Mouse (Mus musculus) heart, adult 9 months (tissue): ENCODE data around the gene Nr0b2.

Source experiments
- DNase-seq, 2 experiments: peaks; one replicate each; pipeline ENCODE4 v3.0.0; 2022; ENCODE audit warnings: low spot score in 2 of 2

Nr0b2 gene

DNA sequence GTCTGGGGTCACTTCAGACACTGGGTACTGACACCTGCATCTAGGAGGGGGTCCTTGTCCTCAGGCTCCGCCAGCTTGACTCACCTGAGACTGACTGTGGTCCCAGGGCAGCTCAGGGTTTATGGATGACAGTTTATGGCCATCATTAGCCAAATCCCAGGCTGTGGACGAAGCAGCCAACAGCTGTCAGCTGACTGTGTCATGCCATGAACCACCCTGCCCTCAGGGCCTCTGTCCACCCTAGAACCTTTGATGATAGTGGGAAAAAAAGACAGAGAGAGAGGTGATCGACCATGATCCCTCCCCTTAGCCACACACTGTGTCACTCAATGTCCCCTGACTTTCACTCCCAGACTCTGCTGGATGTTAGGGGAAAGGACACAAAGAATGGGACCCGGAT, 8.4 kb downstream of the Nr0b2 start:
- no peak for DNase-seq

DNA sequence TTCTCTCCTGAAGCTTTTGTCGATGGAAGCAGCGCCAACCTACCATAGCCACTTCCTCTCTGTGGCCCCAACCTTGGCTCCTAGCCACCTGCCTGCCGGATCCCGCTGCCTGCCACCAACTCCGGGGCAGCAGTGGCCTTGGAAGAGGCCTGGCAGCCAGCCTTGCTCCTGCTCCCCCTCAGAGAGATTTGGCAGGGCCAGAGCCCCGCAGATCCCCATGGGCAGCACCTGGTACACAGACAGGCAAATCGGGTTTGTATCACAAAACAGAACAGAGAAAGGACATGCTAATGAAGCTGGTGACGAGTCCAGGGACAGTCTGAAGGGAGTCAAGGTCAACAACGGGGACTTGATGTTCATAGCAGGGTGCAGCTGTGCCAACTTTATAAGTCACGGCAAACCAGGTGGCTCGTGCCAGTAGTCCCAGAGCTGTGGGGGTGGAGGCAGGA, 10.0 kb downstream of the Nr0b2 start:
- peak; percentile 72 to 73 for DNase-seq

DNA sequence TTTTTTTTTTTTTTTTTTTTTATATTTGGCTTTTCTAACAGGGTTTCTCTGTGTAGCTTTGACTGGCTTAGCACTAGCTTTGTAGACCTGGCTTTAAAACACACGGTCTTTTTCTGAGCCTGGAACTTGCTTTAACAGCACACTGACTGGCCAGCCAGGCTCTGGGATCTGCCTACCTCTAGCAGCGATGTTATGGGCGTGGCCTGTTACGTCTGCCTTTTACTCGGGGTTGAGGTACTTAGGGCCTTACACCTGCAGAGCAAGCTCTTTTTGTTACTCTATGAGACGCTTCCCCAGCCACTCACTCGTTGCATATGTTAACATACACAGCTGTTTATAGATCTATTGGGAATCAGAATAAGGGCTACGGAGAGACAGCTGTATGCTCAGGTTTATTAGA, 14.1 kb downstream of the Nr0b2 start:
- no peak for DNase-seq

DNA sequence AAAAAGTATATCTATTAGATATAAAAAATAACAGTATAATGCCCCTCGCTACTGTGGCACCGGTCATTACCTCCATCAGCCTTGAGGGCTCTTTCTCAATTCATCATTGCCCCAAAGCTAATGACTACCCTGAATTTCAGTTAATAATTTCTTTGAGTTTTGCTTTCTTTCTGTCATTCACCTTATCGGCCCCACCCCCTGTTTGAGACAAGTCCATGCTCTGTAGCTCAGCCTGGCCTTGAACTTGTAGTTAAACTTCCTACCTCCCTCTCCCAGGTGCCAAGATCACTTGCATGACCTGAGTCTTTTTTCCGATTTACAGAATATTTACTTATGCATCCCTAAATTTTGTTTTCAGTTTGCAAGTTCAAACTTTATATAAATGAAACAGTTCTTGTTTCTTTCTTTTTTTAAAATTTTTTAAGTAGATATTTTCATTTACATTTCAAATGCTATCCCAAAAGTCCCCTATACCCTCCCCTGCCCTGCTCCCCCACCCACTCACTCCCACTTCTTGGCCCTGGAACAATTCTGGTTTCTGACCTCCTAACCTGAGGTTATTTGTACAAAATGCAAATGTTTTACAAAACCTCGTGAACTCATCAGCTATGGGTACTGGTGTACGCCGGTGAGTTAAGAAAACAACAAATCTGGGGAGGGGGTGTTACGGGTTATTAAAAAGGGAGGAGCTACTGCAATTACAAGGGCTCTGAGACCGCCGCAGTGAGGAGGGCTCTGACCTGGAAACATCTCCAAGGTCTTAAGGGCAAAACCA, 16.3 kb downstream of the Nr0b2 start:
- DNase-seq = no peak

DNA sequence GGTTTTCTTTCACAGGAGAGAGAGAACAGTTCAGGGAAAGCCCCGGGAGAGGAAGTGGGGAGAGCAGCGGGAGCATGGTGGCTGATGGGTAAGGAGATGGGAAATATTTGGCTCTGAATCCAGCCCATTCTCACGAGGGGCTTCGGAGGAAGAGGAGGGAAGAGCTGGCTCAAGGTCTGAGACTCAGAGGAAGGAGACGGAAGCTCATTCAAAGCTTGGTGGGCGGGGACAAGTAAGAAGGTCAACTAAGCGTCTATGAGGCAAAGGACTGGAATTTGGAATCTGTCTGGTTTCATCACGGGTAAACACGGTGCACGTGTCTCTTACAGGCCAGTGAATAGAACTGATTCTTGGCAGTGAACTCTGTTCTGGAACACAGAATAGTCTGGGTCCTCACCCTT, 16.9 kb downstream of the Nr0b2 start:
- DNase-seq = no peak

DNA sequence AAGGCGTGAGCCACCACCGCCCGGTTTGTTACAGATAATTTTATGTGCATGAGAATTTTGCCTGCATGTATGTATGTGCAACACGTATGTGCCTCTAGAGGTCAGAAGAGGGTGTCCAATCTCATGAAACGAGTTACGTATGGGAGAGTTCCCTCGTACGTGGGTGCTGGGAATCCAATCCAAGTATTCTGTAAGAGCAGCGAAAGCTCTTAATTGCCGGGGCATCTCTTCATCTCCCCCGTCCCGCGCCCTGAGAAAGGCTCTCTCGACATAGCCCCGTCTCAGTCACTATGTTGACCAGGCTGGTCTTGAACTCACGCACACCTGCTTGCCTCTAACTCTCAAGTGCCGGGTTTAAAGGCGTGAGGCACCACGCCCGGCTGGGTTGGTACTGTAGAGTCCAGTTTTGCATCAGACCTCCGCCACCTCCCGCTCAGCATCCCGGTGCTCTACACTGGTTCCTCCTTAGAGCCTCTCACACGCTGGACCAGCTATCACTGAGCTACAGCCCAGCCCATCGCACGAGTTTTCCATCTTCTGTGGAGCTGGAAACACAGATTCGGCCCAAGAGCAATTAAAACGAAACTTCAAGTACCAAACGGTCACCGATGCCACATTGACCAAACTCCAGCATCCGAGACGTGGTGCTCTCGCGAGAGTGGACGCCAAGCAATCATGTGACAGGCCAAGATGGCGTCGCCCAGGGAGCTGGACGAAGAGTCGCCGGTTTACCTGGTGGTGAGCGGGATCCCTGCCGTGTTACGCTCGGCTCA, 21.1 kb downstream of the Nr0b2 start, which contains the start of gene Gpatch3:
TSS of gene Gpatch3 (plus strand) at position 676 of the 773 bp plus-strand sequence.
- DNase-seq = peak; percentile 88 to 92

DNA sequence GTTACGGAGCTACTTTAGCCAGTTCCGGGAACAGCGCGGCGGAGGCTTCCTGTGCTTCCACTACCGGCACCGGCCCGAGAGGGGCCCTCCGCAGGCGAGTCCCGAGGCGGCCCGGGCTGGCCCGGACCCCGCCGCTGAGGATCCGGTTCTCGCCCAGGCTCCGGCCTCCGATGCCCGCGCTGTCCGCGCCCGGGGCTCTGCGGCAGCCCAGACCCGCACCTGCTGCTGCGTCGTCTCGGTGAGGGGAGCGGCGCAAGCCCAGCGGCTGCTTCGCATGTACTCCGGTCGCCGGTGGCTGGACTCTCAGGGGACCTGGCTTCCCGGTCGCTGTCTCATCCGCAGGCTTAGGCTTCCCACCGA, 21.6 kb downstream of the Nr0b2 start:
- no peak for DNase-seq

DNA sequence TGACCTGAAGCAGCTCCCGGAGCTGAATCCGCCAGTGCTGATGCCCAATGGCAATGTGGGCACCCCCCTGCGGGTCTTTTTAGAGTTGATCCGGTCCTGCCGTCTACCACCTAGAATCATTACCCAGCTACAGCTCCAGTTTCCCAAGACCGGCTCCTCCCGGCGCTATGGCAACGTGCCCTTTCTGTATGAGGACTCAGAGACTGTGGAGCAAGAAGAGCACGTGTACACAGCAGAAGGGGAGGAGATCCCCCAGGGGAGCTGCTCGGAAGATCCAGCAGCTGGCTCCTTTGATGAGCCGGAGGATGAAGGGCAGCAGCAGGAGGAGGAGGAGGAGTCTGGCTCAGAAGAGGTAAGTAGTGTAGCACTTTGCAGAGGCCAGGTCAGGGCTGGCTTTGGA, 24.8 kb downstream of the Nr0b2 start:
- no peak for DNase-seq

DNA sequence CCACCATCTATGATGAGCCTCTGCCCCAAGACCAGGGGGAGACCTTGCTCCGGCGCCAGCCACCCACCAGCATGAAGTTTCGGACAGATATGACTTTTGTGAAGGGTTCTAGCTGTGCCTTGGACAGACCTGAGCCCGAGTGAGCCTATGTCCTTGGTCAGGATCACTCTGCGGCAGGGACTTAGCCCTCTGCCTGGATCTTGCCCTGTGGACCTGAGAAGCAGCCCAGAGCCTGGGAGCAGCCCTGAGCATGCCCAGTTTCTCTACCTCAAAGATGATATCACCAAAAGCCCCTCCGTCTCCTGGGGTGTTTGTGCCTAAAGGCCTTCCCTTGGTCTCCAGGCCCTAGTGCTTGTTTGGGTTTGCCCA, 30.5 kb downstream of the Nr0b2 start:
- no peak for DNase-seq

DNA sequence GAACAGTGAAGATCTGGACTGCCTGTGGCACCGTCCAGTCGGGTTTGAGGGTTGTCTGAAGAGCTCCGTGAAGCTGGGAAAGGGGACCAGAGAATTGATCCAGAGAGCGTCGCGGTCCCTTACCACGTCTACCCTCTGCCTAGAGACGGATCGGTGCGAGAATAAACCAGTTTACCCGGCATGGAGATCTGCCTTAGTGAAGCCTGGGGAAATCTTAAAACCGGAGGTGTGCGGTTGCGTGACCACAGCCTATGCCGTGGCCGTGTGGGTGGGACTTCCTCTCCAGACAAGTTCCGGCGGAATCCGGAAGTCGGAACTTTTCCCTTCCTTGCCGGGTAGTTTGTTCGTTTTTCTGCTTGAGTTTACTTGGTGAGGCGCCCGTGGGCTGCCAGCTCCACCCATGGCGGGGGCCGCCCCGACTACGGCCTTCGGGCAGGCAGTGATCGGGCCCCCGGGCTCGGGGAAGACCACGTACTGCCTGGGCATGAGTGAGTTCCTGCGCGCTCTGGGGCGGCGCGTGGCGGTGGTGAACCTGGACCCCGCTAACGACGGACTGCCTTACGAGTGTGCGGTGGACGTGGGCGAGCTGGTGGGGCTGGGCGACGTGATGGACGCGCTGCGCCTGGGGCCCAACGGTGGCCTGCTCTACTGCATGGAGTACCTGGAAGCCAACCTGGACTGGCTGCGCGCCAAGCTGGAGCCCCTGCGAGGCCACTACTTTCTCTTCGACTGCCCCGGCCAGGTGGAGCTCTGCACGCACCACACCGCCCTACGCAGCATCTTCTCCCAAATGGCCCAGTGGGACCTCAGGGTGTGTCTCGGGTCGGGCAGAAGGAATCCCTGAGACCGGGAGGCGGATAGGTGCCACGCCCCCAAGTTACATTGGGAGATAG, 31.1 kb downstream of the Nr0b2 start, which contains the start of gene Gpn2:
TSS of gene Gpn2 (plus strand) at position 304 of the 893 bp plus-strand sequence.
- DNase-seq = peak; percentile 74 to 82

DNA sequence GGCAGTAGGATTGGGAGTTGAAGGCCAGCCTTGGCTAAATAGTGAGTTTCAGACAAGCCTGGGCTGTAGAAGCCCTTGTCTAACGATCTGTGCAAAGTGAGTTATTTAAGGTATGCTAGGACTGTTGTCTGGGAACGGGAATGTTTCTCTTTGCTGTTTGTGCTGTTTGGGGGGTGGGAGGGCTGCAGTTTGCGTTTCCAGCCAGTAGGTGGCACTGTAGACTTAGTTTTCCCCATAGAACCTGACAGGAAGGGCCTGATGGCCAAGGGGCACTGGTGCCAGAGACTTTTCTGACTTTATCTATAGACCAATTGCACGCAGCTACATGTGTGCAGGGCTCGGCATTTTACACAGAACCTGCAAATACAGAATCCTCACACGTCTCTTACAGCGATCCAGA, 39.4 kb downstream of the Nr0b2 start:
- peak; percentile 57 to 61 for DNase-seq

DNA sequence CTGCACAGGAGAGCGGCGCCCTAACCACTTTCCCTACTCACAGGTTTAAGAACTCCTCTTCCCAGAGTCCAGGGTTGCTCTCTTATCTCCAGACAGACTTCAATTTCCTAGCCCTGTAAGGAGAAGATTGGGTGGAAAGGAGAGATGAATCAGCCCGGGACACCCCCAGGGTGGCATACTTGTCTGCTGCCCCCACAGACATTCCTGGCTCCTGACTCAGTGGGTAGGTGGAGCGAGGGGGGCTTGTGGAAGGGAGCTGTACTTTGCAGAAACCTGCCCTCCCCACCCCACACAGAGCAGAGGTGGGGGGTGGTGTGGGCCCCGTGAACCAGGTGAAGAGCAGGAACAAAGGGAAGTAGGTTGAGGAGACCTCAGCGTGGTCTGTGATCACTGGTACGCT, 42.4 kb downstream of the Nr0b2 start:
- DNase-seq = no peak

DNA sequence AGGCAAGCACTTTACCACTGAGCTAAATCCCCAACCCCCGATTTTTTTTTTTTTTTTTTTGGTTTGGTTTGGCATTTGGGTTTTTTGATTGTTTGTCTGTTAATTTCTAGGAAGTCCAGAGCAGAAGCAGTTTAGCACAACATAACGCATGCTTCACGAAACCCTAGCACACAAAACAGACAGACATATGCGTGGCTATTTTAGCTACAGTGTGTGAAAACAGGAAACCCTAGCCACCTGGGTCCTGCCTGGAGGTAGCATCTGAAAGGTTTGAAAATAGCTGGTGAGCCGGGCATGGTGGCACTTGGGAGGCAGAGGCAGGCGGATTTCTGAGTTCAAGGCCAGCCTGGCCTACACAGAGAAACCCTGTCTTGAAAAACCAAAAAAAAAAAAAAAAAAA, 42.9 kb downstream of the Nr0b2 start:
- no peak for DNase-seq

DNA sequence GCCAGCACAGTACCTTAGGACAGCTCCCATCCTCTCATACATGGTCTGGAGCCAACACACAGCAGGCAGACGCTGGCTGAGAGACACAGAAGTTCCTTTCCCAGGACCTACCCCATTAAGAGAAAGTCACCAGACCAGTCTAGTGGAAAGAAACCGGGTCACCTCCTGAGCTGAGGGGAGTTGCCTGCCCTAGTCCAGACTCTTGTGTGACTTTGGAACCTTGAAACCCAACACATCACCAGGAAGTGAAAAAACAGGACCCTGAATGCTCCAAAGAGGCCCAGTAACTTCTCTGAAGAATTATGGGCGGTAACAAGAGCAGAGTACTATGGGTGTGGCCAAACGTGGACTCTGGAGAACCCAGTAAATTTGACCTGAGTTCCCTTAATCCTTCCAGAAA, 45.4 kb downstream of the Nr0b2 start:
- DNase-seq = no peak

DNA sequence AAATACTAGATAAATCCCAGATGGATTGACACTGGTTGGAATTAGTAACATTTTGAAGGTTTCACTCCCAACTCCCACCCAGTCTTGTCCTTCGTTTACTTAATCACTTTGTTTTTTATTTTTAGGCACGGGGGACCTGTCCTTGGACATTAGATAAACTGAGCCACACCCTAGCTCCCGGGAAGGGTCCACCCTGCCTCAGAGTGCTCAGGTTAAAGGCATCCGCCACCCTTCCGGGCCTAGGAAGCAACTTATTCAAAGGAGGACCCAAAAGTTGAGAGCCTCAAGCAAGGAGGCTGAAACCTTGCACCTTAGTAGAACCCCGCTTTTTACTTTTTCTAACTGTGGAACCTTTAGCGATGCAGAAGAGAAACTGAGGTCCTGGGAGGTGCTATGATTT, 45.9 kb downstream of the Nr0b2 start:
- DNase-seq = no peak

DNA sequence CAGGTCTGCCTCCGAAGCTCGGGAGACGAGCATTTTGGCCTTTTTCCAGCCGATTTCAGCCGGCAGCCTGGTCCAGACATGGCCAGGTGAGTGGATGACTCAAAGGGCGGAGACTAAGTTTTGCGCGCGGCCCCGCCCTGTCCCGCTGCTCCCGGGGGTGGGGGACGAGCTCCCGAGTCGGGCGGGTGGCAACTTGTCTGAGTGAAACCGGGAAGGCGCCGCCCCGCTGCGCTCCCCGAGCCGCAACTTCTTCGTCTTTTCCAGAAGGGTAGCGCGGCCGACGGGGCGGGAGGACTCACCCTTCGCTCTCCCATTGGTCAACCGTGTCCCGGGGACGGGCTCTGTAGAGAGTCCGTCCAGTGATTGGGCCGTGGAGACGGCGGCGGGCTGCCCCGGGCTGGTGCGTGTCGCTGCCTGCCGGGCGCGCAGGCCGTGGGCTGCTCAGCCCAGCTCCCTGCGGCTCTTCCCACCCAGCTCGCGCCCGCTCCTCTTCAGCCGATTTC, 46.4 kb downstream of the Nr0b2 start:
- DNase-seq = peak; percentile 92 to 93

DNA sequence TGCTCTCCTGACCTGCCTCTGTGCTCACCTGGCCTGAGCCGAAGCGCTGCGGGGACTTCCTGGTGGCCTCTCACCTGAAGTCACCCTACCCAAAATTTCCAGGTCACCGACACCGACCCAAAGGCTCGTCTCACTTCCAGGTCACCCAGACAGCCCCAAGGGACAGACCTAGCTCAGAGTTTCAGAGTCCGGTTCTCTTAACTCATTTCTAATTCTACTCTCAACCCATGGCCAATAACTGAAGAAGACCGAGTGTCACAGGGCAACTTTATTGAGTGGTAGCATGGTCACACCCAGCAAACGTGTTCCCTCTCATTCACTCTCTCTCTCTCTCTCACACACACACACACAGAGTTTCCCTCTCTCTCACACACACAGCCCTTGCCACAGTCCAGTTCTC, 47.1 kb downstream of the Nr0b2 start:
- no peak for DNase-seq

DNA sequence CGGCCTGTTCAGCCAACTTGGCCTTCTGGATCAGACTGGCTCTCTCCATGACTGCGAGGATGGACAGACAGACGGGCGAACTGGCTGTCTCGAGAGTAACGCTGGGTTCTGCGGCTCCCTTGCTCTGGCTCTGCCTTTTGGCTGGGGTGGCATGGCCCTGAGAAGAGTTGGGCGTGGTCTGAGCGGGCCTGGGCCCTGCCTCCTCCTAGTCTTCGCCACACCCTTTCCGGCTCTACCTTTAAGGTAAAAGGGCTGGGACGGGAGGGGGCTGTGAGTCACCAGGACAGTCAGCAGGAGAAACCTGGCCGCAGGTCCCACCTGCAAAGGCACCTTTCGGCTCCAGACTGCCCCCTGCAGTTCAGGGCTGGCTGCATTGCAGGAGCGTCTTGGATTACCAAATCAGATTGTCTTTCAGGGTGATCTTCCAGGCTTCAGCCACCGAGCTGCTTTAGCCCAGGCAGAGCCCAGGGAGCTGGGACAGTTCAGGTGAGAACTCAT, 48.6 kb downstream of the Nr0b2 start, which contains the start of gene Sfn:
TSS of gene Sfn (minus strand) at position 448 of the 498 bp plus-strand sequence.
- DNase-seq = no peak

DNA sequence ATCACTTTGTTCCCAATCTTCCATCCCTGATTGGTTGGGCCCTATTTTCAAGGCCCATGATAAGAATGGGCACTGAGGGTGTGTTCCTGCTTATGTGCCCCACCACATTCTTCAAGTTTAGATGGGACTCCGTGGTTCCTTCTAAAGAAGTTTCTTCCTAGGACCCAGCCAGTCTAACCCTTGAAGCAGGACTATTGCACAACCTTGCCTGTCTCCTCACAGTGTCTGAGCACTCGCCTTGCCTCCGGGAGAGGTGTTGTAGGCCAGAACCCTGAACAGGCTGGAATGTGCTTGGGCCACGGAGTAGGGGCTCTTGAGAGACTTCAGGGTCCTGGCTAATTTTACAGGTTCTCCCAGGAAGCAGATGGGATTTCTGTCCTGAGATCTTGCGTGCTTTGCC, 49.9 kb downstream of the Nr0b2 start:
- DNase-seq = no peak

DNA sequence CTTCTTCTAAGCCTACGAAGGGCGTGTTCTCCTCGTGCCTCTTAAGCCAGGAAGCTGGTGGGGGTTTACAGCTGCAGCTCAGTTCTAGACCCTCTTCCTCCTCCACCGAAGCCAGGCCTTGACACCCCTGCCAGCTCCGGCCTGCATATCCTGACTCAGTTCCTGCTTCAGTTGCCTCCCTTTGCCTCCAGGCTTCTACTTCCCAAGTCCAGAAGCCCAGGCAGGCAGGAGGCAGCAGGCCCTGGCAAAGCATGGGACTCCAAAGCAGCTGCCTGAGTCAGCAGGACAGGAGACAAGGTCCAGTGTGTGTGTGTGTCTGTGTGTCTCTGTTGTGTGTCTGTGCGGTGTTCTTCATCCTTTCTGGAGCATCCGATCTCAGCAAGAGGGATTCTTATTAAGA, 51.0 kb downstream of the Nr0b2 start:
- no peak for DNase-seq

DNA sequence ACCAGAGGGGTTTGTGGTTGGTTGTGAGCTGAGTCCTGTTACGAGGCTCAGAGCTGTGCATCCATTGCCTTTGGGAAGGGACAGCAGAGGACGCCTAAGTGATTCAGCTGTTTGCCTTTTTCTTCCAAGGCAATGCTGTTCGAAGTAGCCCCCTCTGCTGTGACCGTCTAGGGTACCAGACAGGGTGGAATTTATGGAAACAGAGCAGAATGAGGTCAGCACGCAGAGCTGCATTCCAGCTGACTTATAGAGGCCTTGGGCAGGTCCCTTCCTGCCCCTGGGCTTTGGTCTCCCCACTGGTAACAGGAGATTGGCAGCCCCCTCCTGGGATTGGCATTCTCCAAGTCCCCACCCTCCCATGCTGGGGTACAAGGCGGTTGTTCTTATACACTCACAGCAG, 51.7 kb downstream of the Nr0b2 start:
- DNase-seq = no peak

DNA sequence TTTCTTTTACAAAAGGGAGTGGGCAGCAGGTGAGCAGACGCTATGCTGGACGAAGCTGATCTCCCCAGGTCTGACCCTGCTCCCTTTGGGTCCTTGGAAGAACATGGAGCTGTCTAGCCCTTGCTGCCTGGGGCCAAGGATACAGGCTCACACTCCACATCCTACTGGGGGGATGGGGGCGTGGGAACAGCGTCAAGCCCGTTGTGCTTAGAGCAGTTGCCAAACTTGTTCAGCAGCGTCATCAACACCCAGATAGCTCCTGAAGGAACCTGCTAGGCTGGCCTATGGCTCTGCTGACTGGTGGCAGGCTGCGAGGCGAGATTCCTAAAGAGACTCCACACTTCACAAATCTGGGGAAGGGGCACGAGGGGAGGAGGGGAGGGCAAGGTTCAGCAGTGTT, 52.2 kb downstream of the Nr0b2 start:
- no peak for DNase-seq
